Mouse (Mus musculus) hindlimb bud, embryonic 11.5 days (tissue): Measurements from ENCODE around the gene Crx.

ENCODE experiments used
- DNase-seq: peaks from one replicate; pipeline ENCODE4 v3.0.0-alpha.2; 2012; ENCODE audit warnings: low read depth, low spot score; ENCODE audit errors: extremely low spot score

Gene Crx

DNA sequence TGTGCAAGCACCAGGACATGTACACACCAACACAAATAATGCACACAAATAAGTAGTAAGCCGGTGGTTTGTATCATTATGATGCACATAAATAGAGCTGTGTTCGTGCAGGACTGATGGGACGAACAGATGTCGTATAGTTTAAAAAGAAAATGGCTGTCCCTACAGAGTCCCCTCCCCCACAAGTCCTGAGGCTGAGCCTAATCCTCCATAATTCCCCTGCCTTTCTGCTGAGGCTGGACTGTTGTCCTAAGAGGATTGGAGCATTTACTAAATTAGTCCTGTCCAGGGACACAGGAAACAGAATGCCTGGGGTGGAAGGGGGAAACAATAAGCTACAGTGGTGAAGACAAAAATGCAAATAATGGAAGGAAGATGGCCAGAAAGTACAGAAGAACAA lies 15.7 kb downstream of the Crx start:
- no peak for DNase-seq

DNA sequence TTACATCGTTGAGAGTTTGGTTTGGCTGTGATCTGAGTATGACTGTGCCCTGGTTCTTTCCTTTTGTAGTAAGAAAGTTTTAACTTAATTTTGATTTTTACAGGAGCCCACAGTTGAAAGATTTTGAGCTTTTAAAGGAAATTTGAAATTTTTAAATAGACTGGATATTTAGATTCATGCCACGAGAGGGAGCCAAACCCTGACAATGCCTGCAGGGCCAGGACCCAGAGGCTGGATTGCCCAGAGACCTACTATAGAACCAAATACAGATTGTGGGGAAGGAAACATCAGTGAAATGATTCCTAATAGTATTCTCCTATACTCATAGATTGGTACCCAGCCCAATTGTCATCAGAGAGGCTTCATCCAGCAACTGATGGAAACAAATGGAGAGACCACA lies 20.1 kb downstream of the Crx start:
- no peak for DNase-seq

DNA sequence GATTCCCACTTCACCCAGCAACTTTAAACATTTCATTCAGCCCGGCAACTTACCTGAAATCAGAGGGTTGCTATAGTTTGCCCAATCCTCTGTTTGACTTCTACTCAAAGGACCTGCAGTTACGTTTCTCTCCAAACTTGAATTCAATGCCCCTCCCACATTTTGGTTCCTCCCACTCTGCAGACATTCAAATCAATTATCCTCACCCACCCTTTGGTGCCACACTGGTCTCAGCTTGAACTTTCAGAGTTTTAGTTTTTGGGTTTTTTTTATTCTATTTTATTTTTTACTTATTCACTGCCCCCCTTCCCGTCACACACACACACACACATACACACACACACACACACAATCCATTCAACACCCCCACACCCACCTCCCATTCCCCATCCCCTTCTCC lies 40.2 kb downstream of the Crx start, which contains the start of gene Obox6:
Gene Obox6, minus strand, starts transcription at position 101 of the 400 bp plus-strand sequence.
- no peak for DNase-seq
